Mouse (Mus musculus): ENCODE data around the gene Apoc2.
A peak's percentile ranks its signal among the peaks of the same experiment; 100 is the strongest.

DNA sequence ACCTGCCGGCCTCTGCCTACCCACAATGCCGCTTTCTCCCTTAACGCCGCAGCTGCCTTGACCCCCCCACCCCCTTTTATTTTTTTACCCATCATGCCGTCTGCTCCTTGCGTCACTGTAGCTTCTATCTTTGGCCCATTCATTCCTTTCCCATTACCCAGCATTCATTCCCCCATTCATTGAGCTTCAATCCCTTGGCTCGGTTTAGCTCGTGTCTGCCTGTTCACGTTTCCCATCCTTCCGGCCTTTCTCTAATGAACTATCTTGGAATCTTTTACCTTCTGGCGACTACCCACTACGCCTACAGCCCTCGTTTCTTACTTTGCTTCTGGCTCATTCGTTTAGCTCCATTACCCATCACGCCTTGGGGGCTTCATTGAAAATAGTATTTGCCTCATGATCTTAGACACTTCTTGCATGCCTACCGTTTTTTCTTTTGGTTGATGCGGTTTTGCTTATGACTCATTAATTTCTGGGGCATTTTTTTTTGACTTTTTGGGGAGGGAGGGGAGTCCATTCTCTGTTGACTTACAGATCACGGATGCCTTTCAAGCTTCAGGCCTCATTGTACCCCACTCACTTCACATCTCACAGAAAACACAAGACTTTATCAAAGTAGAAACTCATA, 38.4 kb upstream of the Apoc2 start:
- no peak for TF ChIP-seq CTCF (IDR thresholded peaks at IDR 0.05; ENCODE audit: low read depth)
- TF ChIP-seq EP300 (IDR thresholded peaks at IDR 0.05; ENCODE audit: low read depth): 0 out of 2 replicates have a peak, but pooled peaks have one; percentile 18

Data from heart, postnatal 0 days (tissue).